Mouse (Mus musculus): Measurements from ENCODE around the gene Ston1. TPM values are rescaled to one million over a fixed set of nuclear protein-coding genes. Genes with fewer than 3 reads are reported as not detected.

The Ston1 gene
- total RNA-seq (2014; fragmentation: Nextera tagmentation): 0.51 TPM in 1 of 2 replicates, not detected in the other
- total RNA-seq (2017): not detected in 2 replicates

DNA sequence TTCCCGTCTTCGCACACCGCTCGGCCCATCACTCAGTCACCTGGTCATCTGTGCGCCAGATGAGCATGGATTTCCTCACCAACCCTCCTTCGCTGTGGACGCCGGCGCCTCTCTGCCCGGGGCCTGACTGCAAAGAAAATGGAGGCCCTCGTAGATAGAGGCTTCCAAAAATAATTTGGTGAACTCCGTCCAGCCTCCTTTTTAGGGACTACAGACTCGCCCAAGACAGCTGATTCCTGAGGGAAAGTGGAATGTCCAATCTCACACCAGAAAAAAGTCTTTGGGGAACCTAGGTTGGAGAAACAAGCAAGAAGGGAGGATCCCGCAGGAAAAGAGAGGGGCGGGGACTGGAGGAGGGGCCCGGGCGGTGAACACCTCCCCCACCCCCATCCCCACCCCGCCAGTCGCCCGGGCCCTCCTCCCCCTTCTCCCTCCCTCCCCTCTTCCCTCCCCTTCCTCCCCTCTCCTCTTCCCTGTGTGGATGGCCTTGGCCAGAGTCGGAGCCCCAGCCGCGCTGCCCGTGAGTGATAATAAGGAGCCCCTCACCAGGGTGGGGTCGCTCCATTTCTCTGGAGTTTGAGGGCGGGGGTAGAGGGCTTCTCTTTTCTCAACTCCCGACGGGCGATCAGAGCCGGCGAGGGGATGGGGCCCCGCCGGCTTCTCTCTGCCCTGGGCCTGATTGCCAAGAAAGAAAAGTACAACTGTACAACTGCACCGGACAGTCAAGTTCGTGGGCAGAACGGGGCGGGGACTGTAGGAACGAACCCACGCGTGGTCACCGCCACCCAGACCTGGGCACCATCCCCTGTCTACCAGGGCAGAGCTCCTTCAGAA lies at the start of gene Ston1:
Gene Ston1, plus strand, starts transcription at position 463 of the 834 bp plus-strand sequence.
- peak; percentile 7 for ATAC-seq (replicated peaks; ENCODE audit: poor library complexity, severe bottlenecking)

DNA sequence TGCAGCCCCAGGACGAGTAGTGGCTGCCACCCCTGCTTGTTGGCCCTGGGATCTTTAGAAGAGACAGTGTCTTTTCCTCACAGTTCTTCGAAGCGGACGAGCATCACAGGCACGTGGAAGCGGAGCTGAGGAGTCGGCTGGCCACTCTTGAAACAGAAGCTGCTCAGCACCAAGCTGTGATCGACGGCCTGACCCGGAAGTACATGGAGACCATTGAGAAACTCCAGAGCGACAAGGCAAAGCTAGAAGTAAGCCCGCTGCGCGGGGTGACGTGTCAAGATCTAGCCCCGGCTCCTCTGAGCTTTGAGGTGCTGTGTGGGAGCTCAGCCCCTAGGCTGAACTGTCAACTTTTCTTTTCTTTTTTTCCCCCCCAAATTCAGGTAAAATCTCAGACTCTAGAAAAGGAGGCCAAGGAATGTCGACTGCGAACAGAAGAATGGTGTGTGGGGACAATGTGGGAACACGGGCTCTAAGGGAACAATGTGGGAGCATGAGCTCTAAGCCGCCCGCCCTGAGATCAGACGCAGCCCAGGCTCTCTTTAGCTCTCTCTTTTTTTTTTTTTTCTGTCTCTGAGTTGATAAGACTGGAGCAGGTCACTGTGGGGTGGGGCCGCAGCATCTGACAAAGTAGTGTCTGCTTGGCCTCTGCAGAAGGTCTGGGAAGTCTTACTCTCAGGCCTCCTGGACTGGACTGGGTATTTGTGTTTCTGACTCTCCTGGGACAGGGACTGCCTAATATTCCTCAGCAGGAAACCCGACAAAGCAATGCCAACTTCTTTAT lies 47.9 kb upstream of the Ston1 start:
- ATAC-seq (replicated peaks; ENCODE audit: poor library complexity, severe bottlenecking): no peak

- ATAC-seq (replicated peaks; ENCODE audit: poor library complexity, severe bottlenecking): no peak
These were observed 47.1 kb upstream of the Ston1 start for GRCm38 (mm10) chr17:88550351-88550750.

- peak; percentile 83 for ATAC-seq (replicated peaks; ENCODE audit: poor library complexity, severe bottlenecking)
These were observed 46.2 kb upstream of the Ston1 start for GRCm38 (mm10) chr17:88550981-88551940.

DNA sequence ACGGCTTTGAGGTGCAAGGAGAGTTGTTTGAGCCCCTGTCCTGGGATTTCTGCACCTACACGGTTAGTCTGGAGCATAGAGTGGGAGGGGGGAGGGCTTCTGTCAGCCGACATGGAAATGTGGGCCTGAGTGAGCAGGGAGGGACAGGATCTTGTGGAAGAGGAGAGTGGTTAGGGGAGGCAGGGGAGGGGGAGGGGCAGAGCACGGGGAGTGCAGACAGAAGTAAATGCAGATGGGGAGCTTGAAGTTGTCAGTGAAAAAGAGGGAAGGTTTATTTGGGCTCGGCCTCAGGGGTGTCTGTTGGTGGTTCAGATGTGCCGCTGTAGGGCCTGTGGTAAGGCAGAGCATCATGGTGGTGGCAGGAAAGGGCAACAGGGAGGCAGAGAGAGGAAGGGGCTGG lies 44.9 kb upstream of the Ston1 start:
- no peak for ATAC-seq (replicated peaks; ENCODE audit: poor library complexity, severe bottlenecking)

DNA sequence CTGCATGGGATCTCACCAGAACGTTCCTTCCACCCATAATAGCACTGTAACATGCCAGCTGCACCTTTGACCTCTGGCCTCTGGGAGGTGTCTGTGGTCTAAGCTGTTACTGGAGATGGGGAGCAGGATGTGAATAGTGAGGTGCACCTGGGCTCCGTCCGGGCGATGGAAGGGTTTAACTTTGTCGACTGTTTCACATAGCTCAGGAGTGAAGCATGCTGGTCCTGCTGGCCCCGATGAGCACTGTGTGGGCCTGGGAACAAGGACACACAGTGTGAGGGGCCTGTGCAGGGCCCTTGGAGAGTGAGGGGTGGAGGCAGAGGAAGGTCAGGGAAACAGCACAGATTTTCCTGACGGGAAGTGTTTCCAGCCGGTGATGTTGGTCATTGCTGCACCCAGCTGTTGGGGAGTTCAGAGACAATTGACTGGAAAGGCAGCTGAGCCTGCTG lies 44.5 kb upstream of the Ston1 start:
- no peak for ATAC-seq (replicated peaks; ENCODE audit: poor library complexity, severe bottlenecking)

DNA sequence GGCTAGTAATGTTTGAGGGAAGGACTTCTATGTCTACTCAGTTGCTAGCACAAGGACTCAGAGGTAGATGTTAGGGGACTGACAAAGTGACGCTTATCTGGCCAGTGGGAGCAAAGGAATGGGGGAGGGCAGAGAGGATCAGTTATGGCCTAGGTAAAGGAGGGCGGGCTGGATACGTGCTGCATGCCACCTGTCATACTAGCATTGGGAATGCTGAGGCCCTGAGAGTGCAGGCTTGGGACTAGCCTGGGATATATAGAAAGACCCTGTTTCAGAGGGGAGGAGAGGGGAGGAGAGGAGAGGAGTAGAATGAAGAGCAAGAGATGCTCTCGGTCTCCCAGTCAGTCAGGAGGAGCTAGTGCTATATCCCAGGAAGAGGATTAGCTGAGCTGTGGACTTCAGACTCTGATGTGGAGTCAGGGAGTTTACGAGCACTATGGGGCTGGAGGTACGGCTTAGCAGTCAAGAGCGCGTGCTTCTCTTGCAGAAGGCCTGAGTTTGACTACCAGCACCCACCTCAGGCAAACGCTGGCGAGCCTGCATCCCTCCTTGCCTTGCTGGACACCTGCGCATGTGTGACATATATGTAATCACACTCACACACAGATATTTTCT lies 43.9 kb upstream of the Ston1 start:
- no peak for ATAC-seq (replicated peaks; ENCODE audit: poor library complexity, severe bottlenecking)

- no peak for ATAC-seq (replicated peaks; ENCODE audit: poor library complexity, severe bottlenecking)
These were observed 41.3 kb upstream of the Ston1 start for GRCm38 (mm10) chr17:88556176-88556575.

- ATAC-seq (replicated peaks; ENCODE audit: poor library complexity, severe bottlenecking): no peak
These were observed 40.8 kb upstream of the Ston1 start for GRCm38 (mm10) chr17:88556688-88557087.

GRCm38 (mm10) chr17:88558168-88558842 lies 39.2 kb upstream of the Ston1 start:
- ATAC-seq (replicated peaks; ENCODE audit: poor library complexity, severe bottlenecking): no peak

- ATAC-seq (replicated peaks; ENCODE audit: poor library complexity, severe bottlenecking): no peak
These were observed 33.9 kb upstream of the Ston1 start for GRCm38 (mm10) chr17:88563611-88564010.

- ATAC-seq (replicated peaks; ENCODE audit: poor library complexity, severe bottlenecking): no peak
These were observed 27.5 kb upstream of the Ston1 start for GRCm38 (mm10) chr17:88569807-88570540.

DNA sequence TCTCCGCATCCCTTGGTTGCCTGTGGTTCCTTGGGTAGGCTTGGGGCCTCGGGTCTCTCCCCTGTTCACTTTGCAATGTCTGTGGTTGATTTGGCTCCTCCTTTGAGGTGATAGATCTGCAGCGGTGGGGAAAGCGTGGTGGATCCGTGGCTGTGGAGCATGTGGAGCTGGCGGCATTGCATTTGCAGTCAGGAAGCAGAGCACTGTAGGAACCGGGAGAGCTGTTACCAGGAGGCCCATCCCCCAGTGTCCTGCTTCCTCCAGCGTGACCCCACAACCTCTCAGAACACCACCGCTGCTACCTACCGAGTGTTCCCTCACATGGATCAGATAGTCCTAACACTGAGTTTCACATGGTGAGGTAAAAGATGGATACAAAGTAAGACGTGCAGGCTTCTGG lies 26.7 kb upstream of the Ston1 start:
- ATAC-seq (replicated peaks; ENCODE audit: poor library complexity, severe bottlenecking): no peak

- no peak for ATAC-seq (replicated peaks; ENCODE audit: poor library complexity, severe bottlenecking)
These were observed 22.7 kb upstream of the Ston1 start for GRCm38 (mm10) chr17:88574811-88575210.

DNA sequence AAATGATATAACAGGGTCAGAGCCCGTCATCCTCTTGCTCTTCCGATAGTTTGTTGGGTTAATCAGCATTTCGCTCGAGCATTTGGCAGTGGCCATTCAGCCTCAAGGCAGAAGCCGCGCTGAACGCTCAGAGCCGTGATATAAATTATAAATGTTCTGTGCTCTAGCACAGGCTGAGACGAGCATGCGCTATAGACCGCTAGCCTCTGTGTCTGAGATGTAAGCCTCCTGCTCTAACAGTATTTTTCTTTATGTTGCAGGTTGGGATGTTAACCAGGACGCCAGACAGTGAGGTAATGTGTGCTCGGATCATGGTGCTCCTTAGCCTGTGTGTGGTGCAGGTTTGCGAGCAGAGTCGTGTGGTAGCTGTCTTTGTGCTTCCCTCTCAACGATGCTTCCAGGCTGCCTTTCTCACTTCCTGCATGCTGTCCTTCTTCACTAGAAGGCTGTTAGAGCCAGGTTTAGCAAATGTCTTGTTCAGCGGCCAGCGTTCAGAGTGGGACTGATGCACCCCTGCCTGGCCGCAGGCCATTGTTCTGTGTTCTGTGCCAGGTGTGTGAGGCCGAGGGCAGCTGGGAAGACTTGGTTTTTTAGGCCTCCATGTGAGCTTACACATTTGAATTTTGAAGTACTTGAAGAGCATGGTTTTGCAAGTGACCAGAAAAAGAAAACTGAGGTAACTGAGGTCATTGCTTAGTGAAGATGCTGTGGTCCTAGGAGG lies 18.8 kb upstream of the Ston1 start:
- ATAC-seq (replicated peaks; ENCODE audit: poor library complexity, severe bottlenecking): no peak

DNA sequence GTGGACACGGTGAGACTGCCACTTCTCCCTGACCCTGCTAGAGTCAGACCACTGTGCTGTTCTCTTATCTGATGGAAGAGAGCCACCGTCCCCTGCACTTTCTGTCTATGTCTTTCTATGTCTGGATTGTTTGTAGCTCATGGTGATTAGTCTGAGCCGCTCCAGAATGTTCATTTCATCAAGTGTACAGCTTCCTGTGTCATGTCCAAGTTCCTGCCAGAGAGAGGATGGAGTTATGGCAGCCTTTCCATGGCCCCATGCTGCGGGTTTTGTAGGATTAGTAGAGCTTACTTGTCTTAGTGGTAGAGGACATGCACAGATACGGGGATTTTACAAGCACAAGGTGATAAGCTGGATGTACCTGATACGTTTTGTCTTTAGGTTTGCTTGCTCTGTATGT lies 16.9 kb upstream of the Ston1 start:
- no peak for ATAC-seq (replicated peaks; ENCODE audit: poor library complexity, severe bottlenecking)

DNA sequence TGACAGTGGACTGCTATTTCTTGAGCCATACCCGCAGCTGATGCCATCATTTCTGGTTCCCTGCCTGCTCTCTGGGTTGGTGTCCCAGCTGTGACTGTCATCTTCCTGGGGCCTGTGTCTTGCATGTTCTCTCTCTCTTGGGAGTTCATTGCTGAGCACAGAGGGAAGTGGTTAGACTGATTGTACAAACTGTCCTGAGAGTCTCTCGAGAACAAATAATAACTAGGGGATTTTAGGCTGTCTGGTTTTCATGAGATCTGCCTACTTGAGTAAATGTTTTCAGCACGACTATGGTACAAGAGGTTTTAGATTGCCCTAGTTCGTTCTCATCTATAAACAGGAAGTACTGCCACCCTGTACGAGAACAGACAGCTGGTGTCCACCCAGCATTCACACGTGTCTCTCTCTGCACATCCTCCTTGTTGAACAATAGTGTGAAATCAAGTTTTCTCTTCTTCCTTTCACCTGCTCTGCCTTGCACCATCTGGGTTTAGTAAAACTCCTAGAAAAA lies 15.9 kb upstream of the Ston1 start:
- no peak; the same call in 1 of the 2 replicates for ATAC-seq (replicated peaks; ENCODE audit: poor library complexity, severe bottlenecking)

GRCm38 (mm10) chr17:88582999-88583398 lies 14.5 kb upstream of the Ston1 start:
- no peak for ATAC-seq (replicated peaks; ENCODE audit: poor library complexity, severe bottlenecking)
